Mouse (Mus musculus): ENCODE data around the gene Ms4a6c.

GRCm38 (mm10) chr19:11494519-11494918 lies 25.4 kb downstream of the Ms4a6c start:
- TF ChIP-seq GATA1 (IDR thresholded peaks at IDR 0.05; ENCODE audit: low read length): no peak
- no peak for TF ChIP-seq TAL1 (IDR thresholded peaks at IDR 0.05; ENCODE audit: low read length)
